Mouse (Mus musculus) embryo, embryonic 10.5 days (tissue): ENCODE measurements around the gene Tmem41b.
A peak's percentile ranks its signal among the peaks of the same experiment; 100 is the strongest.
"Not testable (repeated sequence)": the region's sequence is repeated elsewhere in the genome, so short reads cannot be mapped to it uniquely, and the experiment has no call there.

Source experiments
- DNase-seq: peaks from one replicate; pipeline ENCODE4 v3.0.0-alpha.2; 2015; ENCODE audit warnings: low spot score

The Tmem41b gene

GRCm38 (mm10) chr7:109986775-109987174 lies at the start of gene Tmem41b:
TSS of gene Tmem41b (minus strand) at chr7:109986929.
- peak; percentile 38 for DNase-seq

- DNase-seq = no peak
These were observed 43.6 kb upstream of the Tmem41b start for GRCm38 (mm10) chr7:110030342-110030741.

GRCm38 (mm10) chr7:110028826-110029225 lies 42.1 kb upstream of the Tmem41b start:
- no peak for DNase-seq

GRCm38 (mm10) chr7:110026594-110026993 lies 39.9 kb upstream of the Tmem41b start:
- DNase-seq = no peak

- no peak for DNase-seq
These were observed 36.8 kb upstream of the Tmem41b start for GRCm38 (mm10) chr7:110023553-110023952.

- DNase-seq = peak; percentile 43
These were observed 32.1 kb upstream of the Tmem41b start for GRCm38 (mm10) chr7:110018631-110019482.

GRCm38 (mm10) chr7:110018117-110018630 lies 31.4 kb upstream of the Tmem41b start, which contains the start of gene Ipo7:
TSS of gene Ipo7 (plus strand) at chr7:110018274.
- DNase-seq = peak; percentile 97

- DNase-seq = no peak
These were observed 27.5 kb upstream of the Tmem41b start for GRCm38 (mm10) chr7:110014272-110014671.

GRCm38 (mm10) chr7:110011417-110011816 lies 24.7 kb upstream of the Tmem41b start:
- no peak for DNase-seq

GRCm38 (mm10) chr7:110009084-110009483 lies 22.4 kb upstream of the Tmem41b start:
- no peak for DNase-seq

- no peak for DNase-seq
These were observed 21.8 kb upstream of the Tmem41b start for GRCm38 (mm10) chr7:110008513-110008912.

- no peak for DNase-seq
These were observed 19.9 kb upstream of the Tmem41b start for GRCm38 (mm10) chr7:110006471-110007195.

- no peak for DNase-seq
These were observed 19.2 kb upstream of the Tmem41b start for GRCm38 (mm10) chr7:110005976-110006375.

- peak; percentile 73 for DNase-seq
These were observed 16.2 kb upstream of the Tmem41b start for GRCm38 (mm10) chr7:110002968-110003367.

- no peak for DNase-seq
These were observed 15.4 kb upstream of the Tmem41b start for GRCm38 (mm10) chr7:110002092-110002491.

- DNase-seq = no peak
These were observed 11.7 kb upstream of the Tmem41b start for GRCm38 (mm10) chr7:109998388-109998787.

GRCm38 (mm10) chr7:109993157-109993959 lies 6.6 kb upstream of the Tmem41b start:
- DNase-seq = no peak

- no peak for DNase-seq
These were observed 4.6 kb upstream of the Tmem41b start for GRCm38 (mm10) chr7:109991286-109991685.

- DNase-seq = peak; percentile 99
These were observed 528 bp downstream of the Tmem41b start for GRCm38 (mm10) chr7:109986133-109986669.

GRCm38 (mm10) chr7:109985661-109986132 lies 1.0 kb downstream of the Tmem41b start:
- DNase-seq = peak; percentile 34

GRCm38 (mm10) chr7:109984608-109985007 lies 2.1 kb downstream of the Tmem41b start:
- DNase-seq = not testable (repeated sequence)
